Mouse (Mus musculus) heart, embryonic 11.5 days (tissue): ENCODE results near the gene Esrra. TPM values are rescaled to one million over a fixed set of nuclear protein-coding genes. Genes with fewer than 3 reads are reported as not detected.

ENCODE experiments used
- ATAC-seq: fragments of 200-750 bp; cut with Nextera tagmentation; replicated peaks from 2 replicates; pipeline ENCODE4 v1.8.0; 2017; ENCODE audit warnings: moderate library complexity; ENCODE audit not compliant: insufficient number of reproducible peaks, low FRiP score, low TSS enrichment
- H3K27ac ChIP-seq: fragments of 300-500 bp; sonication (generic); 2 replicates; pipeline ENCODE4 v1.5.1; 2014; ENCODE audit warnings: mild to moderate bottlenecking, low read depth, low read length
- H3K27me3 ChIP-seq: fragments of 300-500 bp; sonication (generic); 2 replicates; pipeline ENCODE4 v1.6.1; 2014; ENCODE audit warnings: mild to moderate bottlenecking, low read length, mixed read lengths; ENCODE audit not compliant: control insufficient read depth, insufficient read depth
- H3K36me3 ChIP-seq: fragments of 300-500 bp; sonication (generic); 2 replicates; pipeline ENCODE4 v1.6.1; 2014; ENCODE audit warnings: mild to moderate bottlenecking, low read length, moderate library complexity, mixed read lengths; ENCODE audit not compliant: control insufficient read depth, insufficient read depth
- H3K4me1 ChIP-seq: fragments of 300-500 bp; sonication (generic); 2 replicates; pipeline ENCODE4 v1.6.1; 2014; ENCODE audit warnings: low read length; ENCODE audit not compliant: control insufficient read depth, insufficient read depth
- H3K4me2 ChIP-seq: fragments of 300-500 bp; sonication (generic); 2 replicates; pipeline ENCODE4 v1.6.1; 2014; ENCODE audit warnings: mild to moderate bottlenecking, moderate library complexity
- H3K4me3 ChIP-seq: fragments of 300-500 bp; sonication (generic); 2 replicates; pipeline ENCODE4 v1.5.1; 2014; ENCODE audit warnings: low read depth, low read length
- H3K9ac ChIP-seq: fragments of 300-500 bp; sonication (generic); 2 replicates; pipeline ENCODE4 v1.6.1; 2014; ENCODE audit warnings: mild to moderate bottlenecking, low read depth, low read length, moderate library complexity
- H3K9me3 ChIP-seq: fragments of 300-500 bp; sonication (generic); replicated peaks from 2 replicates; pipeline ENCODE4 v1.6.1; 2016; ENCODE audit warnings: low read length; ENCODE audit not compliant: control insufficient read depth
- WGBS: fragments of 180-500 bp; shearing (Covaris S2); extraction: QIAGEN DNeasy Blood & Tissue Kit; methylation state at CpG from one replicate; pipeline ENCODE4 v1.1.7; 2014; ENCODE audit not compliant: insufficient replicate concordance; 5-methylcytosine and 5-hydroxymethylcytosine counted together
- polyA plus RNA-seq: library from polyadenylated mRNA; unstranded; fragments of >200 nt; fragmentation: Nextera tagmentation; extraction: Ambion mirVana; gene quantifications from 2 replicates; pipeline ENCODE4 v1.2.1, GENCODE M21; 2014

Esrra gene
- polyA plus RNA-seq, 1 experiment from 2014 or later: 10.5 TPM

DNA sequence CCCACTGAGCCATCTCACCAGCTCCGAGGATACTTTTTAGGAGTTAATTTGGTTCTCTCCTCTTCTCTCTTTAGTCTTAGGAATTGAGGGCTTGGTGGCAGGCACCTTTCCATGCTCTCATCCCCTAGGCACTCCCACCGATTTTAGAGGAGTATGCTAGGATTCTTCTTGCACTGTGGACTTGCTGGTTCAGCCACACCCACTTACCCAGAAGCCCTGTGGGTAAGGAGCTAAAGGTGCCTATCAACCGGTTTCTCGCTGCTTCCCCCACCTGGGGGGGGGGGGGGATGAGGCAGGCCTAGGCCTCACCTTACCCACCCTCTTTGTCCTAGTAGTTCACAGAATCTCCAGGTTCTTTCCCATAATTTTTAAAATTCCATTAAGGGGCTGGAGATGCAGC, 26.1 kb upstream of the Esrra start:
- Histone ChIP-seq H3K27me3 (no peaks in the 10 kb centered on the region), H3K4me3 (no peak overlapping the region), H3K9me3 (no peaks in the 10 kb centered on the region), H3K9ac (no peak overlapping the region), H3K36me3 (no peaks in the 10 kb centered on the region), H3K4me2 (no peak overlapping the region), H3K27ac (no peak overlapping the region), H3K4me1 (peaks cover 19% of the 10 kb centered on the region)
- 60% methylated on average over 4 of the region's 4 CpGs for WGBS
- no peak for ATAC-seq

- Histone ChIP-seq H3K4me1 (peaks cover 18% of the 10 kb centered on the region), H3K4me3 (no peak overlapping the region), H3K9me3 (no peaks in the 10 kb centered on the region), H3K27me3 (no peaks in the 10 kb centered on the region), H3K36me3 (no peaks in the 10 kb centered on the region), H3K9ac (no peak overlapping the region), H3K27ac (no peak overlapping the region), H3K4me2 (no peak overlapping the region)
- no peak for ATAC-seq
- WGBS: 85% methylated on average over 6 of the region's 6 CpGs
Measured at GRCm38 (mm10) chr19:6943709-6944108, 22.1 kb upstream of the Esrra start.

GRCm38 (mm10) chr19:6942764-6943163, 21.2 kb upstream of the Esrra start:
- Histone ChIP-seq H3K36me3 (no peaks in the 10 kb centered on the region), H3K4me2 (peak overlapping the region; percentile 79), H3K27ac (peak overlapping the region; percentile 96), H3K9me3 (no peaks in the 10 kb centered on the region), H3K27me3 (no peaks in the 10 kb centered on the region), H3K4me1 (peaks cover 18% of the 10 kb centered on the region), H3K9ac (peak overlapping the region; percentile 89), H3K4me3 (peak overlapping the region; percentile 84)
- 23% methylated on average over 5 of the region's 5 CpGs for WGBS
- ATAC-seq: no peak

- Histone ChIP-seq H3K4me3 (peak within 1 kb of the TSS; percentile 84), H3K27ac (peak within 1 kb of the TSS; percentile 96), H3K4me2 (peak within 1 kb of the TSS; percentile 79), H3K9me3 (no peaks in the 10 kb centered on the region), H3K27me3 (no peaks in the 10 kb centered on the region), H3K4me1 (peaks cover 18% of the 10 kb centered on the region), H3K9ac (peak within 1 kb of the TSS; percentile 89), H3K36me3 (no peaks in the 10 kb centered on the region)
- WGBS: under 1% methylated on average over 27 of the region's 27 CpGs
- ATAC-seq: peak; percentile 88
Measured at GRCm38 (mm10) chr19:6942249-6942691, 20.7 kb upstream of the Esrra start, which contains the start of gene Gpr137. TSS of gene Gpr137 (minus strand) at chr19:6942480.

- H3K4me1 ChIP-seq: peaks cover 18% of the 10 kb centered on the region
- peak within 1 kb of the TSS; percentile 89 for H3K9ac ChIP-seq
- H3K27ac ChIP-seq: peak within 1 kb of the TSS; percentile 96
- WGBS: under 1% methylated on average over 82 of the region's 83 CpGs
- no peaks in the 10 kb centered on the region for H3K27me3 ChIP-seq
- H3K4me3 ChIP-seq: peak within 1 kb of the TSS; percentile 84
- peak within 1 kb of the TSS; percentile 79 for H3K4me2 ChIP-seq
- H3K36me3 ChIP-seq: no peaks in the 10 kb centered on the region
- H3K9me3 ChIP-seq: no peaks in the 10 kb centered on the region
- peak; percentile 82 for ATAC-seq
Measured at GRCm38 (mm10) chr19:6941372-6942248, 20.0 kb upstream of the Esrra start, which contains the start of gene Bad. TSS of gene Bad (plus strand) at chr19:6941861.

GRCm38 (mm10) chr19:6940396-6941351, 19.1 kb upstream of the Esrra start:
- peak overlapping the region; percentile 89 for H3K9ac ChIP-seq
- H3K4me1 ChIP-seq: peaks cover 18% of the 10 kb centered on the region
- ATAC-seq: no peak
- 20% methylated on average over 27 of the region's 29 CpGs for WGBS
- H3K27ac ChIP-seq: peak overlapping the region; percentile 96
- H3K27me3 ChIP-seq: peaks cover 6% of the 10 kb centered on the region
- H3K4me3 ChIP-seq: peak overlapping the region; percentile 84
- H3K4me2 ChIP-seq: peak overlapping the region; percentile 79
- no peaks in the 10 kb centered on the region for H3K36me3 ChIP-seq
- no peaks in the 10 kb centered on the region for H3K9me3 ChIP-seq

DNA sequence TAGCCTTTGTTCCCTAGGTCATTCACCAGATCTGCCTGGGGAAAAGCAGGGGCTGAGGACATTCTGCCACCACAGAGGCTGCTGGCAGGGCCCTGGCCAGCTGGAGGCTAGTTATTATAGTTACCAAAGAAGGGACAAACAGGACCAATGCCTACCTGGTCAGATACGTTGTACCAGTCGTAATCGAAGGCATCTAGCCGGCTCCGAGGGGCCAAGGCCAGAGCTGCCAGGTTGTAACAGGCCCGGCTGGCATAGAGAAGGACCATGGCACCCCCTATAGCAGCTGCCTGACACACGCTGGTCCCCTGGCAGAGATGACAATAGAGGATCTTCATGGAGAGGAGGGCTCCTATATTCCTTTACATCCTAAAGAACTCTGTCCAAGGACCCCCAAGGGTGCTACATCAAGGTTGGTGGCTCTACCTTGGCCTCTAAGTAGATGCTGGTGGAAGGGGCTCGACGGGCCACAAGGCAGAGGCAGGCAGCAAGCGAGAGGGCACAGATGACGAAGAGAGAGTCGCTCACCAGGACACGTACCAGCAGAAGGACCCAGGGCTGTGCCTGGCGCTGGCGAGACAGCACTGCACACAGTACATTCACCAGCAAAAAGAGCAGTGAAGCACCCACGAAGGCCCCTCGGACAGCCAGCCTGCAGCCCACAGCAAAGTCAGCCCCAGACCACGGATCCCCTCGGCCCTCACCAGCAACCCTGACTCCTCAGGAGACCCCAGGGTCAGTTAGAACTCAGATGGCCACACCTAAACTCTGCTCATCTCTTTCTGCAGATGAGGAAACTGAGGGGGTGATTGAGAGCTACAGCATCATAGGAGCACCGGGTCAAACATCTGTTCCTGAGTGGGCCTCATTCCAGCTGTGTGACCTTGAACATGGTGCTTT, 17.7 kb upstream of the Esrra start:
- Histone ChIP-seq H3K4me2 (no peak overlapping the region), H3K36me3 (no peaks in the 10 kb centered on the region), H3K27me3 (peaks cover 19% of the 10 kb centered on the region), H3K4me3 (no peak overlapping the region), H3K27ac (no peak overlapping the region), H3K4me1 (peaks cover 19% of the 10 kb centered on the region), H3K9ac (no peak overlapping the region), H3K9me3 (no peaks in the 10 kb centered on the region)
- no peak for ATAC-seq
- WGBS: 90% methylated on average over 20 of the region's 20 CpGs
